Mouse (Mus musculus): ENCODE results near the gene 4930452B06Rik.

The 4930452B06Rik gene

GRCm38 (mm10) chr14:8665636-8666411 lies at the start of gene 4930452B06Rik:
Gene 4930452B06Rik (minus strand): TSS chr14:8666240.
- WGBS: 1% methylated on average over 45 of the region's 45 CpGs

GRCm38 (mm10) chr14:8712674-8713073 lies 46.6 kb upstream of the 4930452B06Rik start:
- WGBS: 71% methylated on average over 4 of the region's 4 CpGs

GRCm38 (mm10) chr14:8689451-8689850 lies 23.4 kb upstream of the 4930452B06Rik start:
- 37% methylated on average over 1 of the region's 1 CpGs for WGBS

GRCm38 (mm10) chr14:8688462-8688861 lies 22.4 kb upstream of the 4930452B06Rik start:
- WGBS: 60% methylated on average over 1 of the region's 1 CpGs

GRCm38 (mm10) chr14:8686185-8686584 lies 20.1 kb upstream of the 4930452B06Rik start:
- WGBS: 98% methylated on average over 1 of the region's 1 CpGs

- 94% methylated on average over 4 of the region's 4 CpGs for WGBS
Measured at GRCm38 (mm10) chr14:8679896-8680295, 13.9 kb upstream of the 4930452B06Rik start.

GRCm38 (mm10) chr14:8641650-8642279 lies 24.3 kb downstream of the 4930452B06Rik start:
- 77% methylated on average over 9 of the region's 9 CpGs for WGBS

- 90% methylated on average over 6 of the region's 6 CpGs for WGBS
Measured at GRCm38 (mm10) chr14:8632211-8632610, 33.8 kb downstream of the 4930452B06Rik start.

GRCm38 (mm10) chr14:8628406-8628805 lies 37.6 kb downstream of the 4930452B06Rik start:
- 89% methylated on average over 5 of the region's 5 CpGs for WGBS

GRCm38 (mm10) chr14:8627481-8627880 lies 38.6 kb downstream of the 4930452B06Rik start:
- 84% methylated on average over 4 of the region's 4 CpGs for WGBS

- WGBS: 58% methylated on average over 6 of the region's 6 CpGs
Measured at GRCm38 (mm10) chr14:8621164-8621563, 44.9 kb downstream of the 4930452B06Rik start.

GRCm38 (mm10) chr14:8620580-8620979 lies 45.5 kb downstream of the 4930452B06Rik start:
- WGBS: 89% methylated on average over 5 of the region's 5 CpGs

- WGBS: 68% methylated on average over 7 of the region's 7 CpGs
Measured at GRCm38 (mm10) chr14:8615636-8616035, 50.4 kb downstream of the 4930452B06Rik start.

- whole genome bisulfite sequencing: 91% methylated on average over 1 of the region's 1 CpGs
Measured at GRCm38 (mm10) chr14:8614430-8614829, 51.6 kb downstream of the 4930452B06Rik start.

- WGBS: 84% methylated on average over 3 of the region's 3 CpGs
Measured at GRCm38 (mm10) chr14:8610108-8610507, 55.9 kb downstream of the 4930452B06Rik start.

- WGBS: 4% methylated on average over 3 of the region's 3 CpGs
Measured at GRCm38 (mm10) chr14:8608559-8609171, 57.4 kb downstream of the 4930452B06Rik start.

- WGBS: 87% methylated on average over 2 of the region's 2 CpGs
Measured at GRCm38 (mm10) chr14:8604898-8605297, 61.1 kb downstream of the 4930452B06Rik start.

- 57% methylated on average over 1 of the region's 1 CpGs for WGBS
Measured at GRCm38 (mm10) chr14:8585031-8585430, 81.0 kb downstream of the 4930452B06Rik start.

- 93% methylated on average over 2 of the region's 2 CpGs for WGBS
Measured at GRCm38 (mm10) chr14:8551006-8551405, 115.0 kb downstream of the 4930452B06Rik start.

- 66% methylated on average over 4 of the region's 4 CpGs for WGBS
Measured at GRCm38 (mm10) chr14:8549108-8549507, 116.9 kb downstream of the 4930452B06Rik start.

- 89% methylated on average over 3 of the region's 3 CpGs for WGBS
Measured at GRCm38 (mm10) chr14:8536024-8536423, 130.0 kb downstream of the 4930452B06Rik start.

- WGBS: 85% methylated on average over 6 of the region's 6 CpGs
Measured at GRCm38 (mm10) chr14:8525232-8525631, 140.8 kb downstream of the 4930452B06Rik start.

- WGBS: 69% methylated on average over 6 of the region's 6 CpGs
Measured at GRCm38 (mm10) chr14:8517681-8518080, 148.4 kb downstream of the 4930452B06Rik start.

All from cerebral cortex, adult 2 months (tissue).